30 mouse cellular contexts compared by ENCODE assay signal in the genomic region with DNA sequence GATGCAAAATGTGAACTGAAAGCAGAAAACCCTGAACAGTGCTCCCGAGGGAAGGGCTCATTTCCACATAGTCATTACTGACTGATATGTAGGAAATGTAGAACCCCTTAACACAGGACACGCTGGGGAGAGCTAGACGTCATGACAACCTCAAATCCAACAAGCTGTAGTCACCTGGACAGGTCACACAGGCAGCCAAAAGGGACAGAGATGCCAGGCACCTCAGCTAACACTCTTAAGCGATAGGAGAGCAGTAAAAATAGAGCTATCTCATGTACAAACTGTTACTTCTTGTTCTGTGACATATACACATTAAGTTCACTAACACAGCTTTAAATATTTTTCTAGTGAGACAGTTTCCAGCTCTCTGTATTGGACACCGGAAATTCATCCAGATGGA. TPM values are rescaled to one million over a fixed set of nuclear protein-coding genes. Genes with fewer than 3 reads are reported as not detected.
DNase-seq lines count a peak whose midpoint lies in the region; ATAC-seq lines count a peak whose summit lies in the region.
"Had no signal": no experiment of that assay in that cellular context is flagged by ENCODE, and none has a peak within 500 bp of the region (broad histone marks: within the 10 kb centered on the region; RNA-seq: fewer than 3 reads in every experiment).

No protein-coding gene starts in this region.

- no peak for ATAC-seq in lung, embryonic 16.5 days (ENCODE audit: low read depth)
- no peak for ATAC-seq in heart, embryonic 12.5 days (ENCODE audit: insufficient number of reproducible peaks, low FRiP score)
- ATAC-seq in heart, embryonic 16.5 days (replicated peaks; ENCODE audit: extremely low read depth, insufficient read depth, low FRiP score), result peak; percentile 16; the same call in 1 of the 2 replicates
- ATAC-seq: forebrain, embryonic 13.5 days; hindbrain, postnatal 0 days; intestine, embryonic 15.5 days had no signal

- H3K4me3 ChIP-seq in heart, embryonic 10.5 days, result no peak overlapping the region
- H3K4me3 ChIP-seq in lung, embryonic 16.5 days (ENCODE audit: low read length), result no peak overlapping the region
- no peak overlapping the region for H3K4me3 ChIP-seq in heart, embryonic 12.5 days
- no peak overlapping the region for H3K4me3 ChIP-seq in heart, embryonic 16.5 days (ENCODE audit: low read length)
- H3K4me3 ChIP-seq: embryonic facial prominence, embryonic 10.5 days; embryonic facial prominence, embryonic 15.5 days; forebrain, embryonic 13.5 days; hindbrain, embryonic 12.5 days; intestine, embryonic 15.5 days; liver, embryonic 13.5 days; midbrain, embryonic 12.5 days; neural tube, embryonic 13.5 days had no signal

- H3K27me3 ChIP-seq in heart, embryonic 10.5 days (ENCODE audit: insufficient read depth, poor library complexity, severe bottlenecking), result no peaks in the 10 kb centered on the region
- H3K27me3 ChIP-seq in lung, embryonic 16.5 days (ENCODE audit: control insufficient read depth, insufficient read depth, low read depth, low read length), result no peaks in the 10 kb centered on the region
- no peaks in the 10 kb centered on the region for H3K27me3 ChIP-seq in heart, embryonic 12.5 days (replicated peaks)
- H3K27me3 ChIP-seq in heart, embryonic 16.5 days (ENCODE audit: control insufficient read depth, insufficient read depth, low read length), result no peaks in the 10 kb centered on the region
- H3K27me3 ChIP-seq: embryonic facial prominence, embryonic 15.5 days; hindbrain, embryonic 12.5 days; intestine, embryonic 15.5 days; liver, embryonic 13.5 days; neural tube, embryonic 13.5 days had no signal

- no peak overlapping the region for H3K9ac ChIP-seq in lung, embryonic 16.5 days (ENCODE audit: low read length)
- no peak overlapping the region for H3K9ac ChIP-seq in heart, embryonic 12.5 days
- no peak overlapping the region for H3K9ac ChIP-seq in heart, embryonic 16.5 days (ENCODE audit: low read length)
- H3K9ac ChIP-seq: embryonic facial prominence, embryonic 15.5 days; forebrain, embryonic 13.5 days; hindbrain, embryonic 12.5 days; intestine, embryonic 15.5 days; liver, embryonic 13.5 days; midbrain, embryonic 12.5 days; neural tube, embryonic 13.5 days had no signal

- peaks cover 6% of the 10 kb centered on the region for H3K36me3 ChIP-seq in heart, embryonic 10.5 days
- H3K36me3 ChIP-seq in lung, embryonic 16.5 days (ENCODE audit: control insufficient read depth, insufficient read depth, low read length), result no peaks in the 10 kb centered on the region
- peaks cover 12% of the 10 kb centered on the region for H3K36me3 ChIP-seq in heart, embryonic 12.5 days
- H3K36me3 ChIP-seq in heart, embryonic 16.5 days (ENCODE audit: control insufficient read depth, insufficient read depth), result peaks cover 11% of the 10 kb centered on the region
- H3K36me3 ChIP-seq: hindbrain, embryonic 12.5 days; intestine, embryonic 15.5 days; liver, embryonic 13.5 days; midbrain, embryonic 12.5 days; neural tube, embryonic 13.5 days had no signal

- H3K9me3 ChIP-seq in heart, embryonic 10.5 days, result no peaks in the 10 kb centered on the region
- H3K9me3 ChIP-seq in lung, embryonic 16.5 days (ENCODE audit: control insufficient read depth, low read length), result no peaks in the 10 kb centered on the region
- no peaks in the 10 kb centered on the region for H3K9me3 ChIP-seq in heart, embryonic 12.5 days (replicated peaks)
- H3K9me3 ChIP-seq in heart, embryonic 16.5 days (replicated peaks; ENCODE audit: control insufficient read depth, low read length), result no peaks in the 10 kb centered on the region
- H3K9me3 ChIP-seq: embryonic facial prominence, embryonic 10.5 days; embryonic facial prominence, embryonic 15.5 days; forebrain, embryonic 13.5 days; hindbrain, embryonic 12.5 days; intestine, embryonic 15.5 days; liver, embryonic 13.5 days; midbrain, embryonic 12.5 days; neural tube, embryonic 13.5 days had no signal

- H3K4me1 ChIP-seq in heart, embryonic 10.5 days, result peaks cover 74% of the 10 kb centered on the region
- H3K4me1 ChIP-seq in lung, embryonic 16.5 days (replicated peaks; ENCODE audit: control insufficient read depth, insufficient read depth, low read length), result peaks cover 38% of the 10 kb centered on the region
- peaks cover 82% of the 10 kb centered on the region for H3K4me1 ChIP-seq in heart, embryonic 12.5 days (replicated peaks)
- peaks cover 62% of the 10 kb centered on the region for H3K4me1 ChIP-seq in heart, embryonic 16.5 days (ENCODE audit: control insufficient read depth, insufficient read depth, low read length)
- H3K4me1 ChIP-seq: liver, embryonic 13.5 days had no signal

- H3K27ac ChIP-seq in heart, embryonic 10.5 days, result peak overlapping the region; percentile 52; the same call in 1 of the 2 replicates
- H3K27ac ChIP-seq in lung, embryonic 16.5 days (ENCODE audit: low read length), result peak overlapping the region; percentile 18; the same call in 1 of the 2 replicates
- H3K27ac ChIP-seq in heart, embryonic 12.5 days (ENCODE audit: poor library complexity, severe bottlenecking), result peak overlapping the region; percentile 39
- peak overlapping the region; percentile 30 for H3K27ac ChIP-seq in heart, embryonic 16.5 days (ENCODE audit: low read length)
- H3K27ac ChIP-seq: embryonic facial prominence, embryonic 10.5 days; embryonic facial prominence, embryonic 15.5 days; forebrain, embryonic 13.5 days; hindbrain, embryonic 12.5 days; hindbrain, postnatal 0 days; intestine, embryonic 15.5 days; kidney, postnatal 0 days; liver, embryonic 13.5 days; midbrain, embryonic 12.5 days; neural tube, embryonic 13.5 days had no signal

- 54% methylated on average over 5 of the region's 5 CpGs for WGBS in heart, embryonic 10.5 days
- 40% methylated on average over 5 of the region's 5 CpGs for WGBS in lung, embryonic 16.5 days
- 45% methylated on average over 5 of the region's 5 CpGs for WGBS in heart, embryonic 12.5 days
- 26% methylated on average over 5 of the region's 5 CpGs for WGBS in heart, embryonic 16.5 days

- DNase-seq in heart, embryonic 10.5 days (ENCODE audit: low spot score), result no peak
- DNase-seq in heart, postnatal 4 days, result no peak
- no peak for DNase-seq in lung, adult 18-20 months
- no peak for DNase-seq in embryo, embryonic 11 days
- DNase-seq in gastrocnemius, postnatal 25 days, result no peak
- DNase-seq: adrenal gland, adult 2 months; adrenal gland, postnatal 36 days; B cell, adult 2 months; cerebellum, adult 18-20 months; cerebellum, postnatal 14 days; gastrocnemius, postnatal 14 days; kidney, adult 2 months; kidney, postnatal 4 days; left cerebral cortex, postnatal 4 days; liver, embryonic 13.5 days; right cerebral cortex, postnatal 4 days; thymus, postnatal 4 days had no signal

- no peak overlapping the region for H3K4me2 ChIP-seq in lung, embryonic 16.5 days (ENCODE audit: low read depth, low read length)
- no peak overlapping the region for H3K4me2 ChIP-seq in heart, embryonic 12.5 days
- no peak overlapping the region for H3K4me2 ChIP-seq in heart, embryonic 16.5 days (ENCODE audit: low read depth, low read length)
- H3K4me2 ChIP-seq: embryonic facial prominence, embryonic 15.5 days; forebrain, embryonic 13.5 days; hindbrain, embryonic 12.5 days; intestine, embryonic 15.5 days; liver, embryonic 13.5 days; midbrain, embryonic 12.5 days; neural tube, embryonic 13.5 days had no signal

RNA-seq across cellular contexts. Expression of gene Pdzrn3, which starts 15.0 kb away (rescaled TPM):
- polyA plus RNA-seq in heart, embryonic 10.5 days (2016; fragmentation: Nextera tagmentation; extraction: Ambion mirVana), result 8.9 and 9.0 TPM in 2 replicates
- 10 to 100 TPM; 62.6 to 68.3 TPM for total RNA-seq in heart, postnatal 4 days (2021)
- 7.0 and 8.2 TPM in 2 replicates for polyA plus RNA-seq in lung, embryonic 16.5 days (2015; fragmentation: Nextera tagmentation; extraction: Ambion mirVana)
- 13.6 and 14.0 TPM in 2 replicates for polyA plus RNA-seq in heart, embryonic 12.5 days (2016; fragmentation: Nextera tagmentation; extraction: Ambion mirVana)
- polyA plus RNA-seq in heart, embryonic 16.5 days (2015; fragmentation: Nextera tagmentation; extraction: Ambion mirVana), result 13.1 and 14.5 TPM in 2 replicates
- total RNA-seq in gastrocnemius, postnatal 25 days (2021), result 10 to 100 TPM; 52.5 to 72.9 TPM
- total RNA-seq: megakaryocyte, adult 5-6 weeks had no signal
